Mouse (Mus musculus) spleen, adult 10 weeks (tissue): Measurements from ENCODE around the gene Tsc22d1. TPM values are rescaled to one million over a fixed set of nuclear protein-coding genes. Genes with fewer than 3 reads are reported as not detected.

Source experiments
- polyA plus RNA-seq: library from polyadenylated mRNA; stranded (reverse); fragments of 350-450 nt; fragmentation: Illumina TruSeq; extraction: RNeasy Lipid Tissue Mini Kit (QIAGEN cat#74804); gene quantifications from one replicate; pipeline ENCODE4 v1.2.3, GENCODE M21; 2015; ENCODE audit warnings: low replicate concordance; ENCODE audit not compliant: insufficient read depth

Gene Tsc22d1
- 169 TPM for polyA plus RNA-seq

DNA sequence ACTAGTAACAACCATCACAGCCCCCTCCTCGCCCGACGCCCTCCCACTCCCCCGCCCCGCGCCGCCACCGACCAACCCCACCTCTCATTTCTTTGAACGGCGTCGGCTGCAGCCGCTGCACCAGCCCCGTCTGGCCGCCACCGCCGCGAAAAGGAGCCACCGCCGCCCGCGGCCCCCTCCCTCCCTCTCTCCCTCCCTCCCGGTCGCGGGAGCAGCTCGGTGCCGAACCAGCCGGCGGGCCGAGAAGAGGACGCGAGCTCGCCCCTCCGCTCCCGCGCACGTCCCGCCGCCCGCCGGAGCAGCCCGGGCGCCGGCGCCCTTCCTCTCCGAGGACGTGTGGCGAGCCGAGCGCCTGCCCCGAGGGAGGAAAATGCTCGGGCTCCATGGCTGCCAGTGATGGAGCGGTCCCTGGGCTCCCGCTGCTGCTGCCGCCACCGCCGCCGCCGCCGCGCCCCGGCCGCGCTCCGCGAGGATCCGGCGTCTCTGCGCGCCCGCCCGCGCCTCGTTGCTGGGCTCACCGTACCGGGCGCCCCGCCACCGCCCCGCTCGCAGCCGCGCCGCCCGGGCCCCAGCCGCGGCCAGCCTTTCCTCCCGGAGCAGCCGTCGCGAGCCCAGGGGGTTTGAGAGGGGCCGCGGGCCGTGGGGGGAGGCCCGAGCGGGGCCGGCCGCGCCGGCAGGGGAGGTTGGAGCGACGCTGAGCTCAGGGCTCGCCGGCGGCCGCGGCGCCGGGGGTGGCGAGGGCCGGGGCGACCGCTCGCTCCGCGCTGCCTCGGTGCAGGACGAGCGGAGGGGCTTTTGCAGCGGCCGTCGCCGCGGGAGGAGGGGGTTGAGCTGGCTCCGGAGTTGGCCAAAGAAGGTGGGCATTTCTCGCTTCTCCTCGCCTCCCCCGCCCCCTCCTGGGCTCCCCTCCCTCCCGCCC, at the start of gene Tsc22d1:
Gene Tsc22d1 (plus strand): TSS at position 100 of the 919 bp plus-strand sequence.

GRCm38 (mm10) chr14:76556852-76557208, 142.1 kb downstream of the Tsc22d1 start, which contains the start of gene Serp2:
Serp2 (minus strand) TSS chr14:76556889.

Other genes with a start within 250 kb of the Tsc22d1 start
- gene Serp2, start 141.9 kb downstream of the Tsc22d1 start, polyA plus RNA-seq, result 2.6 TPM